In the genomic region with DNA sequence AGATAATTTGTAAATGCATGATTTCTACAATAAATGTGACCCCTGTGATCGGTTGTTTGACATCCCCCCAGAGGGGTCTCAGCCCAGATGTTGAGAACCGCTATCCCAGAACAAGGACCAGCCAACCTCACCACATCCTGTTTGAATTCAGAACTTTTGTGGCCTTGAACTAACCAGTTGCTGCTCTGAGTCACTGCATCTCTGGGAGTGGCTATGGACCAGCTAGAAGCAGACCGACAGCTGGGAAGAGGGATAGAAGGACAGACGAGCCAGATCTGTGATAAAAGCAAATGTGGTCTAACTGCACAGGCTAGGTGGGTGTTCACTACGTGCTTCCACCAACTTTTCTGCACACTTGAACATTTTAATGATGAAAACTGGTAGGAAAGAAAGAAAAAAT, we compare ENCODE assay signal across 17 mouse cellular contexts.
"Had no signal": no experiment of that assay in that cellular context is flagged by ENCODE, and none has a peak within 500 bp of the region (broad histone marks: within the 10 kb centered on the region; RNA-seq: fewer than 3 reads in every experiment).

No protein-coding gene starts in this region.

- H3K9me3 ChIP-seq: limb, embryonic 15.5 days; liver, embryonic 13.5 days; lung, embryonic 15.5 days; midbrain, embryonic 12.5 days; neural tube, embryonic 12.5 days; stomach, embryonic 15.5 days had no signal

- H3K27ac ChIP-seq: kidney, postnatal 0 days; layer of hippocampus, adult 2 months; limb, embryonic 15.5 days; liver, embryonic 13.5 days; lung, embryonic 15.5 days; macrophage; midbrain, embryonic 12.5 days; neural tube, embryonic 12.5 days; stomach, embryonic 15.5 days had no signal

- H3K4me1 ChIP-seq: liver, embryonic 13.5 days; megakaryocyte, embryonic 14.5 days had no signal

- H3K4me2 ChIP-seq: limb, embryonic 15.5 days; liver, embryonic 13.5 days; lung, embryonic 15.5 days; midbrain, embryonic 12.5 days; neural tube, embryonic 12.5 days; stomach, embryonic 15.5 days had no signal

- H3K27me3 ChIP-seq: limb, embryonic 15.5 days; lung, embryonic 15.5 days; midbrain, embryonic 12.5 days; neural tube, embryonic 12.5 days; stomach, embryonic 15.5 days had no signal

- DNase-seq: kidney, adult 8-10 months; kidney, postnatal 4 days; left cerebral cortex, postnatal 4 days; liver, embryonic 13.5 days; liver, postnatal 0 days; lung, postnatal 14 days; thymus, adult 2 months; thymus, postnatal 25 days had no signal

- ATAC-seq: liver, postnatal 0 days had no signal

- H3K9ac ChIP-seq: limb, embryonic 15.5 days; liver, embryonic 13.5 days; liver, postnatal 0 days; lung, embryonic 15.5 days; midbrain, embryonic 12.5 days; neural tube, embryonic 12.5 days; stomach, embryonic 15.5 days had no signal

- H3K4me3 ChIP-seq: layer of hippocampus, adult 2 months; limb, embryonic 15.5 days; liver, embryonic 13.5 days; lung, embryonic 15.5 days; megakaryocyte, embryonic 14.5 days; midbrain, embryonic 12.5 days; neural tube, embryonic 12.5 days; stomach, embryonic 15.5 days had no signal

- H3K36me3 ChIP-seq: limb, embryonic 15.5 days; liver, embryonic 13.5 days; lung, embryonic 15.5 days; midbrain, embryonic 12.5 days; neural tube, embryonic 12.5 days; stomach, embryonic 15.5 days had no signal
